Mouse (Mus musculus) heart, postnatal 4 days (tissue): ENCODE results near the gene Gm4858. TPM values are rescaled to one million over a fixed set of nuclear protein-coding genes. Genes with fewer than 3 reads are reported as not detected.
A peak's percentile ranks its signal among the peaks of the same experiment; 100 is the strongest.
"Not testable (repeated sequence)": the region's sequence is repeated elsewhere in the genome, so short reads cannot be mapped to it uniquely, and the experiment has no call there.

Experiments used
- DNase-seq: peaks from one replicate; pipeline ENCODE4 v3.0.0; 2021
- total RNA-seq, 2 experiments: library from RNA; stranded (reverse); gene quantifications; 2 replicates each; pipeline ENCODE4 v1.2.3; 2021

Gm4858 gene
- not detected for total RNA-seq

DNA sequence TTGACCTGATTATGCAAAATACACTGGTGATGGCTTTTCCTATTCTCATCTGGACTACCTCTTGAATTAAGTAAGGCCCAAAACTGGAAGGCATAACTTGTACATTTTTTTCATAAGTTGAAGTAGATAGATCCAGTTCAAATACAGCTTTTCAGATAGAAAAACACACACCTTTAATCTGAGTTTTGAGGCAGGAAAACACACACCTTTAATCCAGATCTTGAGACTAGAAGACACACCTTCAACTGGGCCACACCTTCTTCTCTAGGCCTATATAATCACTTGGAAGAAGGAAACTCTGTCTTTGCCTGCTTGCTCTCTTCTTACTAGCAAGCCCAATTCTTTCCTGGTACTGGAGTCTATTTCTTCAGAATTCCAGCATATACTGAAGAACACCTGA is at the start of gene Gm4858:
TSS of gene Gm4858 (plus strand) at position 301 of the 400 bp plus-strand sequence.
- DNase-seq: not testable (repeated sequence)

- no peak for DNase-seq
Measured at GRCm38 (mm10) chr3:93018960-93019359, 49.7 kb upstream of the Gm4858 start, which contains the start of gene Lce1m. Lce1m (minus strand) TSS chr3:93019060.

- DNase-seq: no peak
Measured at GRCm38 (mm10) chr3:93021171-93021570, 47.5 kb upstream of the Gm4858 start.

DNA sequence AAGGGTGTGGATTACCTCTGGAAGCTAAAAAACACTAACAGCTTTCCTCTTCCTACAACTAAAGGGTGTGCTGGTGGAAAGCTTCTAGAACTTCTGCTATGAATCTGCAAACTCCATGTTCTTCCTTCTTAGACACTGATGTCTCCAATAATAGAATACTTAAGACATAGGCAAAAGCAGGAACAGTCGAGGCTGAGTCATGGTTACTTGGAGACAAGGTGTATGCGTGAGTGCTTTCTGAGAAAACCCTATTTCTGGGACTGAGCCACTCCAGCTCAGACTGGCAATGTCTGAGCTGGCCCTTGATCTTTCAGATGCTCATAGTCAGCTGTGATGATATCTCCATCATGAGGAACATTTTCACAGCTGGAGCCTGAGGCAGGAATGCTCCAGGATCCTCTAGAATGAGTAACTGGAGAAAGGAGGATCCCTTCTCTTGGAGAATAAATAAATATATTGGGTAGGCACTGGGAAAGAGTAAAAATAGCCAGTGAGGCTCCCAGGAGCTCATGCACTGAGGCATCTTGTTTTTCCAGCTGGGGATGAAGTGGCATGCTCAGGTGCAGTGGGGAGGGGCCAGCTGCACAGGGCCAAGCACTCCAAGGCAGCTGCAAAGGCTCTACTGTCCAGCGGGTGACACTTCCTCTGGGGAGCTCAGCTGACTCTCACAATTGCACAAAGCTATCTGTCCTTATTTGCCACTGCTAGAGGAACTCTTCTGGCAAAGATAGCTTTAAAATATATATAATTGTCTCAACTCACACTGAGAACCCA is 45.0 kb upstream of the Gm4858 start:
- DNase-seq: no peak

DNA sequence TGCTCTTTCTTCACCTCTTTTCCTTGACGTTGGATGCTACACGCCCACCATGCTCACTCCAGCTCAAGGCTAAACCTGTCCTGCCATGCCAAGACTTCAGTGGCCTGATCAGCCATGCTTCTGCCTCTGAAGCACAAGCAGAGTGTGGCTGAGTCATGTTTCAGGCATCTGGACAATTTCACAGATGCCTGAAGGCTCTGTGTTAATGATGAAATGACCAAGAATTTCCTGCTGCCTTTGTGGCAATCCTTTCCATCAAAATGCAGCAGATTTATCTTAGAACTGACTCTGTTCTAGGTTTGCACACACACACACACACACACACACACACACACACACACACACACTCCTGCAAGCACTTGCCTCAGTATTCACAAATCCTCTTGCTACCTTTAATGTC is 43.1 kb upstream of the Gm4858 start:
- no peak for DNase-seq

DNA sequence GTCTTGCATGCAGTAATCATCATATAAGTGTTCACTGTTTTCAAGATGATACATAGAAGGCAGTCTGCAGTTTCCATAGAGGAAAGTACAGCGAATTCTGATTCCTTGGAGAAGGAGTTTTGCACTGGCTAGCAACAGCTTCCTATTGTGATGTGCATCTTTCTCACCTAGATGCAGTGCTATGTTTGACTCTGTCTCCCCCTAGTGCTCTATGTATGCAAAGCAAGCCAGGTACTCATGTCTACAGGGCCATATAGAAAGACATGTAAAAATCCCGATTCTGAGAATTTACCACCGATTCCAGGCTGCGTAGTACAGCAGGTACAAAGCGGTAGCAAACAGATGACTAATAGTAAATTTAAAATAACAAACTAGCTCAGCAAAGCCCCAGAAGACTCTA is 37.2 kb upstream of the Gm4858 start:
- peak; percentile 14 for DNase-seq

- no peak for DNase-seq
Measured at GRCm38 (mm10) chr3:93050182-93050581, 18.4 kb upstream of the Gm4858 start.

- peak; percentile 12 for DNase-seq
Measured at GRCm38 (mm10) chr3:93052826-93053474, 15.7 kb upstream of the Gm4858 start.

DNA sequence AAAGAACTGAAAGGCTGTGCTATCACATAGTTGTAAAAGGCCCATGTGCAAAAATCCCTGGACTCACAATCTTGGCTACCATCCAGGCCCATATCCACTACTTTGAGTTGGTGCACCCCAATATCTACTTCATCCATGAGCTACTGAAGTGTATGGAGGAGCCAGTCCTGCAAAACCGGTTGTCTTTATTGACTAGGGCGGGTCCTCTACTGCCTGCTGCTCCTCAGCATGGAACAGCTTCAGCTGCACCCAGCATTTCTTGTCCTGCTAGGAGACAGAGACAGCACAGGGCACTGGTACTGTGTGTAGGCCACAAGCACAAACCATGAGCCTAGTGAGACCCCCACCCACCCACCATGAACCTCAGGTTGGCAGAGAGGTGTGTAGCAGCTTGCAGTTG is 18.0 kb downstream of the Gm4858 start:
- DNase-seq: no peak

GRCm38 (mm10) chr3:93093581-93093980 is 25.0 kb downstream of the Gm4858 start:
- DNase-seq: not testable (repeated sequence)

GRCm38 (mm10) chr3:93096447-93096846 is 27.8 kb downstream of the Gm4858 start:
- DNase-seq: no peak

GRCm38 (mm10) chr3:93111668-93112067 is 43.0 kb downstream of the Gm4858 start:
- no peak for DNase-seq

GRCm38 (mm10) chr3:93114481-93114880 is 45.9 kb downstream of the Gm4858 start:
- peak; percentile 28 for DNase-seq

DNA sequence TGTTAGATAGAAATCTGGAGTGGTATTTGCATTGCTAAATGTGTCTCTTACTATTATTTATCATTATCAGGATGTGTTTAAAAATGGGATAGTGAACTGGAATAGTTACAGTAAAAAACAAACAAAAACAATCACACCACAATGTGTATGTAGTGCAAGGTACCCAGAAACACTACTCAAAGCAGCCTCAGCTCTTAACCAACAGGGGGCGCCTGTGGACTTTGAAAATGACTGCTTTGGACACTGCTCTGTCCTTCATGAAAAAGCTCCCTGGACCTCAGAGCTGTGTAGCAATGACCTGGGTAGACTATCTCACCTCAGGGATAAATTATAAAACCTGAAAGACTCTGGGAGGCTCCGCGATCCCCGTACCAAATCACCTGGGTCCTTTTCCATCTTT is 50.5 kb downstream of the Gm4858 start:
- no peak for DNase-seq

Other genes with a start within 250 kb of the Gm4858 start
- not detected for gene Kprp, start 241.6 kb upstream of the Gm4858 start, total RNA-seq
- not detected for gene Lce1l, start 217.5 kb upstream of the Gm4858 start, total RNA-seq
- gene 2310050C09Rik, start 198.6 kb upstream of the Gm4858 start, total RNA-seq: not detected
- not detected for gene Lce3a, start 142.6 kb upstream of the Gm4858 start, total RNA-seq
- gene Lce3b, start 135.8 kb upstream of the Gm4858 start, total RNA-seq: not detected
- gene Lce3c, start 124.3 kb upstream of the Gm4858 start, total RNA-seq: not detected
- gene Lce3d, start 111.4 kb upstream of the Gm4858 start, total RNA-seq: not detected
- not detected for gene Lce3e, start 101.8 kb upstream of the Gm4858 start, total RNA-seq
- not detected for gene Lce3f, start 76.6 kb upstream of the Gm4858 start, total RNA-seq
- gene Crct1, start 53.1 kb upstream of the Gm4858 start, total RNA-seq: not detected
- not detected for gene Lce1m, start 49.8 kb upstream of the Gm4858 start, total RNA-seq
- gene Crnn, start 76.0 kb downstream of the Gm4858 start, total RNA-seq: not detected
- not detected for gene Flg2, start 128.5 kb downstream of the Gm4858 start, total RNA-seq
- not detected for gene Flg, start 204.7 kb downstream of the Gm4858 start, total RNA-seq